Mouse (Mus musculus) 416B (cell line): Measurements from ENCODE around the gene Ngfr.

Experiments
- DNase-seq: peaks from one replicate; pipeline ENCODE4 v3.0.0; 2011; ENCODE audit warnings: low read depth

Gene Ngfr

DNA sequence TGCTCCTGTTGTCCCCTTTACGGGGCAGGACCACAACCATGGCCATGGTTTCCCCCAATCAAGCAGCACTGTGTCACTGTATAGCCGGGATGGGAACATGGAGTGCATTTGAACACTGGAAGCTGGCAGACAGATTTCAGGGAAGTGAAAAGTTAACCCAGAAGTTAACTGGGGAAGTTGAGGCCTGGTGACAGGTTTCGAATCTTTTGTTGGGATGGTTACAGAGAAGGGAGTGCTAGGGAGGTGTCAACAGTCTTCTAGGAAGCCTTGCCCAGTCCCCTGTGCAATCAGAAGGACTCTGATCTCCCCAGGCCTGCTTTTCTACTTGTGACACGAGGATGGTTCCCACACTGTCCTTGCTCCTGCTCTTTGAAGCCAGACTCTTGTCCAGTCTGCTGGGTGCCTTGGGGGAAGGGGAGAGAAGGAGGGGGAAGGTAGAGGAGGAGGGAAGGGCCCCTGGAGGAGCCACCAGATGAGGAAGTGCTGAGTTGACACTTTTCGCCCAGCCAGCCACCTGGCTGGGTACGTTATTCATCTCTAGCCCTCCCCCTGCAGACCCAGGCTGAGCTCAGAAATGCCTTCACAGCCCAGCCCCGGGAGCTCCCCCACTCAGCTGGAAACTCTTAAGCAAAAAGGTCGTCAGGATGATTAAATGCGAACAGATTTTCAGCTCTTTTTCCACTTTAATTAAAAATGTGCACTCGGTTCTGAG is 8.1 kb upstream of the Ngfr start:
- DNase-seq = no peak

DNA sequence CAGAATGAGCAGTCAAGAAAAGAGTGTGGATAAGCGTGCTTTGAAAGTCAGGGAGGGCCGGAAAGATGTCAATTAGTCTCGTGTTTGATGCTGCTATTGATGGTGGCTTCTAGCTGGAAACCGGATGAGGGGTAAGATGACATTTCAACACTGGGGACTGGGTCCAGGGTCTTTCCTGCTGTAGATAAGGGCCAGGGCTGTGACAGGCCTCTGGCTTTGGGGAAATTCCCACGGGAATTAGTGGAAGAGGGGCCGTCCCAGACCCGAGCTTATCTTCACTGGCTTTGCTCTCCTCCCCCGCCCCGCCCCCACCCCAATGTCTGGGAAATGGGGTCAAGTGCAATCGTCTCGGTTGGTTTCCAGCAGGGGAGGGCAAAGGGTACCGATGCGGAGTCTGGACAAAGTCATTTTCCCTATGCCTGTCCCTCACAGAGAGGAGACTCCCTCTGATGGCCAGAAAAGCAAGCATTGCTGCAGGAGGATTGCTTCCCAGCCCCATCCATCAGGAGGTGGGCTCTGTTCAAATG is 7.2 kb upstream of the Ngfr start:
- no peak for DNase-seq

DNA sequence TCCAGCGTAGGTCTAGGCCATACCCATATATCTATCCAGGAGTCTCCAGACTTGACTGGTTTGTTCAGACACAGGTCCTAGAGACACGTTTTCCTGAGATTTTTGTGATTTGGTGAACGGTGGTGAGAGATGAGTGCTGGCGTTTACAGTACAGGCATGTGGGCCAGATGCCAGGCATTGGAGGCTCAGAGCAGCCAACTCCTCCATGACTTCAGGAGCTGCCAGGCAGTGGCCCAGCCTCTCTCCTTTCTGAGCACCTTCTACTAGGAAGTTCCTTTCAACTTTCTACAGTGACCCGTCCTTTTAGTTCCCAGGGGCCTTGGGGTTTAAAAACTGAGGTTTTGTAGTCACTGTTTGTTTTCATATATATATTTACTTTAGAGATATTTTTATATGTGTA is 6.0 kb upstream of the Ngfr start:
- DNase-seq = no peak

DNA sequence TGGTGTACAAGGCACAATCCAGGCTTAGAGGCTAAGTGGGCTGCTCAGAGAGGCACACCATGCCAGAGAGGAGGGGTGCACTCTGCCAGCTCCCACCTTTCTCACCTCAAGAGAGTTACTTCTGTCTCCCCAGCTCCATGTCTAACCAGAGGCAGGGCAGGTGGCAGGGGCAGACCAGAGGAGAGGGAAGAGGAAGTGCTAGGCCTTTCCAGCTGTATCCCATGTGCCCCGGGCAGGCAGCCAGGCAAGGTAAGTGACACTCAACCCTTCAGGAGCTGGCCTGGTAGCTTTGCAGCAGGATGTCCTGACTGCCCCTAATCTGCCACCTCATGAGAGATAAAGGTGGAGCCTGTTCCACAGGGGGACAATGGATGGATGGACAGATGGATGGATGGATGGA is 5.2 kb upstream of the Ngfr start:
- DNase-seq = no peak

DNA sequence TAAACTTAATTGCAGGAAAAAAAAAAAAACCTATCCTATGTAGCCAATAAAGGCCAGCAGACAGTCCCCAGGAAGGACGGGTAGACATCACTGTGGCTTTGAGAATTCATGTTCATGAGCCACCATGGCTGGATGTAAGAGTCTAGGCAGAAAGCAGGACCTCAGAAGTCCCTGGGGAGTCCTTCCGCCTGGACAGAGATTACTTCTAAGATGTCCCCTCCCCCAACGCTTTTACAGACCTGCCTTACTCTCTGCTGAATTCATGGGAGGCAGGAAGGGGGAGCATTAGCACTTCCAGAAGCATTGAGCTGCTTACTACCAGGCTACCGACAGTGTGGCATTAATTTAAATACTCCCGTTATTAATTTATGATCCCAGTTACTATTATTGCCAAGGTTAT is 1.7 kb upstream of the Ngfr start:
- no peak for DNase-seq

DNA sequence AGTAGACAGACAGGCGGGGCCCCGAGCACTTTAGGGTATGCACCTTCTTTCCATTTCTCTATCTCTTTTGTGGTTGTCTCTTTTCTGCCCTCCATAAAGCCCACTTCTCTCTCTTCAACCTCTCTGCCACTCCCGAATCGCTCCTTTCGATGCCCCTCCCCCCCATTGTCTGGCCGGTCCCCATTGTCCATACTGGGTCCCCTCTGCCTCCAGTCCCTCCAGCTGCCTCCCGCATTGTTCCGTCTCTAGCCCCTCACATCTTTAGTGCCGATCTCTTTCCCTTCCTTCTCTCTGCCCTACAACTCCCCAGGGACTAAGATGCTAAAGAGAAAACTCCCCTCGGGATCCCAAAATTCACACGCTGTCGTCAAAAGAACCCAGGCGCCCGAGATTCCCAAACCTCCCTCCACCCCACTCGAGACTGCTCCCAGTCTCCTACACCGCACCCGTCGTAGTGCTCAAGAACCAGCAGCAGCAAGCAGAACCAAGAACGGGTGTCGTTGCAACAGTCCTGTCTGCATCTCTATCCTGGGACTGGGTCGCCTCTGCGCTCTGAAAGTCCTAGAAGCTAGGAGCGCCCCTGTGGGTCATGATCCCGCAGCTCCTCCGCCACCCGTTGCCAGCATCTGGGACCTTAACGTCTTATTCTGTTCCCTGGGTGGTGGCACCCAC is 648 bp downstream of the Ngfr start:
- DNase-seq = no peak

DNA sequence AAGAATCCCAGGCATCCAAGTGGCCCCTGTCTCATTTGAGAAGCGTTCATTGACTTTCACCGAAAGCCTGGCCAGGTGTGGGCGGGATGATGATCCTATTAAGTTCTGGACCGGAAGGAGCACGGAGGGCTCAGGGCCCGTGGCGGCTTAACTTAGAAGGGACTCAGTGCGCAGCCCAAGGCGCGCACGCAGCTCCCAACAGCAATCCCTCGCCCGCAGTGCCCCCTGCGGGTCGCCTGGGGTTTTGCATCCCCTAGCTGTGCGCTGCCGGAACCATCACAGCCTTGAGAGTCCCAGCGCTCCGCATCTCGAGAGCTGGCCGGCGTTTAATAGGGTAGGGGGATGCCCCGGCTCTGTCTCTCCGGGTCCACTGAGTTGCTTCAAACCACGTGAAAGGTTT is 1.4 kb downstream of the Ngfr start:
- peak; percentile 9 for DNase-seq

DNA sequence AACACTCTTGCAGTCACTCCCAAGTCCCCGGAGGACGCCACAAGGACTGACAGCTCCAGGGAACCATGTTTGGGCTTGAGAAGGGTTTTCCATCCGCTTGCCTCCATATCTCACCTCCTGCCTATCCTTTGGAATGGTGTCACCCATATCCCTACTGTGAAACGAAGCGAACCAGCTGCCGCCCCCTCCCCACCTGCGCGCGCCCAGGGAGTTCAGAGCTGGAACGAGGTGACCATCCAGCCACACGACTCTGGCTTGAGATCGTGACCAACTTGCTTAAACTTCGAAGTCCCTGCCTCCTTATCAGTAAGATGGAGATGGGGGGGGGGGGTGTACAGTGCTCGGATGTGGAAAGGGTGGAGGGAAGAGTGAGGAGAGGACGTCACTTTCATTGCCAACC is 1.9 kb downstream of the Ngfr start:
- DNase-seq = no peak

DNA sequence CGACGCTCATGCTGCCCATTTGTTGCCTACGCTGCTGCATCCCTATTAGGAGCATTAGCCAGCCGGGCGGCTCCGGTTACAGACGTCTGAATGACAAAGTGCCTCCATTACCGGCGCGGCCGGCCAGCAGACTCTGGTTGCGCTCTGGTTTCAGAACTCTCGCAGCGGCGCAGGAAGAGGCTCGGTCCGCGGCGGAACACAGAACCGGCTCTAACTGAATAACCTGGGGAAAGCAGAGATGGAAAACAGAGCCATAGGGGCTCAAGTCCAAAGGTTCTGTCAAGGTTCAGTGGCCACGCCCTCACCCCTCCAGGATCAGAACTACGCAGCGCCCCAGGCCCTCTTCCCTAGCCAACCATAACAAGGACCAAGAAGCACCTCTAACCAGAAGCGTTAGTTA is 2.3 kb downstream of the Ngfr start:
- no peak for DNase-seq

DNA sequence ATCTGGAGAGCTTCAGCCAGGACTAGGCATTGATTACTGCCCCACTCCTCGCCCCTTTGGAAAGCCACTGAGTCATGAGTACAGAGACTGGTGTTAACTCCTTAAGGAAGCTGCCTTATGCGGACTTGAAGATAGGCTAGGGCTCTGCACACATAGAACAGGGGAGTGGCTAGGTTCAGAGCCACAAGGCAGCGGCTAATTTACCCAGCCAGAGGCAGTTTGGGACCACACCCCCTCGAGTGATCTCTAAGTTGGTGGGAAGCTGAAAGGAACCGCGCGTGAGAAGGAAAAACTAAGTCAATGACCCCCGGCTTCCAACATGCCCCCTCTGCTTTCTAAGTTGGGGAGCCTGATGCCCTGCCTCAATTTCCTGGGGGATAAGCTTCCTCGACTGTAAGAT is 2.9 kb downstream of the Ngfr start:
- DNase-seq = no peak

DNA sequence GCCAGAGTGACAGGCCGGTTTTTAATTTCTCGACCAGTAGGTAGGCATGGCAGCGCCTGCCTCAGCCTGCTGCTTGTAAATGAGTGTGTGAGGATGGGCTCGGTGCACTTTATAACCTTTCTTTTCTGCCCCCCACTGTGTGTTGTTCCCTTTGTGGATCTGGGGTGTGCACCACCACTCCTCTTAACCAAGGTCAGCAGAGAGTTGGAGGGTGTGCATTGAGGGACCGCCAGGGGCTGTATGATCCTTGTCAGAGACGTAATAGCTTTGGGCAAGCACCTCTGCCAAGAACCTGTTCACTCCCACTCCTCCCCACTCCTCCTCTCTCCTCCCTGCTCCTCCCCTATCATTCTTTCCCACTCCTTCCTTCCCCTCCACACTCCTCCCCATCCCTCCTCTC is 4.1 kb downstream of the Ngfr start:
- no peak for DNase-seq

DNA sequence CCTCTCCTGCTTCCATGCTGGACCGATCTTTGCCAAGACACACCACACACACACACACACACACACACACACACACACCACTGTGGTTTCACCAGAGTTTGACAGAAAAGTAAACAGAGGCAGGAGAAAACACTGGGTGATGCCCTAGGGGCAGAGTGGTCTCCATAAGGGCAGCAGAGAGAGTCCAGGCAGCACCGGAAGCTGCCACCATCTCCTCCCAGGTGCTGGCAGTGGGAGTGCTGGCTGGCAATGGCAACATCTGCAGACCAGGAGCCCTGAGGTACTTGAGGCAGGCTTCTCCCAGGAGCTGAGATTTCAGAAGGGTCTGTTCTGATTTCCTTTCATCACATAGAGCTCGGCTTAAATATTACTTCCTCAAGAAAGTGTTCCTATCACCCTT is 5.3 kb downstream of the Ngfr start:
- DNase-seq = no peak

DNA sequence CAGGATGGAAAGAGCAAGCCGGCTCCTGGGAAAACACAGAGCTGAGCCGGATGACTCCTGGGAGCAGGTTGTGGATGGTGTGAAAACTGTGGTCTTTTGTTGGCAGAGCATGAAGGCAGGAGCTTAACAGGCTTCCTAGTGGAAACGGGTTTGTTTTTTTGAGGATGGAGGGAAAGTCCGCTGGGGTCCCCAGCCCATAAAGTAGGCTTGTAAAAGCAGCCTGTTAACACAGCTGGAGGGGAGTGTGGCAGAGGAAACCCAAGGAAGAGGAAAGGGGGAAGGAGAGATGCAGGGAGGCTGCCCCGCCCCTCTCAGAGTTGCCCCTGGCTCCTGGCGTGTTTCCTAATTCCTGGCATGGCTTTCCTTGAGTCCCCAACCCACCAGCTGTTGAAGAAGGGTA is 8.1 kb downstream of the Ngfr start:
- DNase-seq = no peak

DNA sequence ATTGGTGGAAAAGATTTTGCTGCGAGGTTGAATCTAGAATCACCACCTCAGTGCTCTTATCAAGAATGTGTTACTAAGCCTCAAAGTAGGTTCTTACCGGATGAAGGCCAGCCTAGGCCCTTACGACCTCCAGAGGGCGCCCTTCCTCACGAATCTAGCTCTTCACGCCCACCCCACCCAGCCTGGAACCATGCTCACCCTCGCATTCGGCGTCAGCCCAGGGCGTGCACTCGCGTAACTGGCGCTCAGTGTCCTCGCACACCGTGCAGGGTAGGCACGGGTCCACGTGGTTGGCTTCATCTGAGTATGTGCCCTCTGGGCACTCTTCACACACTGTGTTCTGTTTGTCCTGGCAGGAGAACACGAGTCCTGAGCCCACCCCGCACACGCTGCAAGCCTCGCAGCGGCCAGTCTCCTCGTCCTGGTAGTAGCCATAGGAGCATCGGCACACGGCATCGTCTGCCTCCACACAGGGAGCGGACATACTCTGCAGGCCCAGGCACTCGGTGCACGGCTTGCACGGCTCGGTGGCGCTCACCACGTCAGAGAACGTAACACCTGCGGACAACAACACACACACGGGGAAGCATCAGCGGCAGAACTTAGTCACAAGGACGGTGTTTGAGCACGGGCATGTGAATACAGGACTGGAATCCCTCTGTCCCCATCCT is 9.6 kb downstream of the Ngfr start:
- DNase-seq = peak; percentile 52

DNA sequence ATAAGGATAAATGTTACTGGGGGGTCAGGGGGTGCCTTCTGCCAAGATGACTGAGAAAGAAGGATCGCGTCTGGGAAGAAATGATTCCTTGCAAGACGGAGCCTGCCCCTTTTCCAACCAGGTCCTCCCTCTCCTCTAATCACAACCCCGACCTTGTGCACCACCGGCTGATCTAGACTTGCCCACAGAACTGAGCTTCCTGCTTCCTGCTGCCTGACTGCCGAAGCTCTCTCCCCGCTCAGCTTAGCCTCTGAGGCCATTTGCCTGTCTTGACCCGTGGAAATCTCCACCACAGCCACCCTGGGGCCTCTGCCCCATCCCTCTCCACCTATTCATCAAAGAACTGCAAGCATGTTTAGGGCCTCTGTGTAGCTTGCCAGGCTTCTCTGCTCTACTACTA is 11.2 kb downstream of the Ngfr start:
- peak; percentile 33 for DNase-seq

DNA sequence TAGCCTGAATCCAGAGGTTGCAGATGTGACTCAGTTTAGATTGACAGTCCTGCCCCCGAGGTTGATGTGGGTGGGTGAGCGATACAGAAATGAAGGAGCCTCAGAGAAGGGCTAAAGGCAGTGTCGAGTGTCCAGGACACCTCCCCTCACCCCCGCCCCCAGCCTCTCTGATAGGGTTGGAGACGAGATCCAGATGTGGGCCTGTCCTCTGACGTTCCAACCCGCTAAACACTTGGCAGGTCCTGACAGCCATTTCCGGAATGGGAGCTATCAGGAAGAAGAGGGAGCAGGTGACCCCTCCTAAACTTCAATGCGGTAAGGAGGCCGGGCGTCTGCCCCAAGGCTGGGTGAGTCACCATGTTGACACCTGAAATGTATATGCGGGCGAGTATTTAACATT is 11.7 kb downstream of the Ngfr start:
- DNase-seq = peak; percentile 66

DNA sequence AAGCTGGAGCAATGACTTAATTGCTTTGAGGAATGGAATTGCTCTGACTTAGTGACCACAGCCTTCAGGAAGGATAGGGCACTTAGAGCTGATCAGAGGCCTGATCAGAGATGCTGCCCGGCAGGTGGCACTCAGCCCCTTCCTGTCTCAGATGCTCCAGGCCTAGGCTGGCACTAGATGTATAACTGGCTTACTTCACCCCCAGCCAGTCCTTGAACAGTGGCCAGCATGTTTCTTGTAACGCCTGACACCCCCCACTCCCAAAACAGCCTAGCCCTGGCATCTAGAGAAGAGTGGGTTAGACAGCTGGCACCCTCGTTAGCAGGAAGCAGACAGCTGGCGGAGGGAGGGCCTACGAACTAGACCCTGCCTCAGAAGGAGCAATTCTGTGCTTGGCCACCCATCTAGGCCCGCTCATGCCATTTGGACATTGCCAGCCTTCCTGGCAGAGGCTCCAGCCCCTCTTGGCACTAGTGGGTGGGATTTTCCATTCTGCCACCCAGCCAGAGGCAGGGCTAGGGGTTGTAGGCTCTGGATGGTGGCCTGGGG is 12.7 kb downstream of the Ngfr start:
- peak; percentile 4 for DNase-seq

DNA sequence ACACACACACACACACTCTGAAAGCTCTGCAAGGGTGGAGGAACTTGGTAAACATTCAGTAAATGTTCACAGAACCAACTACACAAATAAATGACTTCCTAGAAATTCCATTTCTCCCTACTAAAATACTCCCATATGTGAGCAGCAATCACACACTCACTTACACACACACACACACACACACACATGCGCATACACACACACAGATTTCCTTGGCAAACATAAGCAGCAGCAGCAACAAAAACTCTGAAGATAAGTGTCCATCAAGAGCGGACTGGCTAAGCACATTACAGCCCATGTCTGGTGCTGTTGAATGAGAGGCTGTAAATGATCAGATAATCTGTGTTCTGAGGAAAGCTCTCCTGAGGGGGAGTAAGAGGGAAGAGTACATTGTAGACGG is 15.3 kb downstream of the Ngfr start:
- DNase-seq = no peak

DNA sequence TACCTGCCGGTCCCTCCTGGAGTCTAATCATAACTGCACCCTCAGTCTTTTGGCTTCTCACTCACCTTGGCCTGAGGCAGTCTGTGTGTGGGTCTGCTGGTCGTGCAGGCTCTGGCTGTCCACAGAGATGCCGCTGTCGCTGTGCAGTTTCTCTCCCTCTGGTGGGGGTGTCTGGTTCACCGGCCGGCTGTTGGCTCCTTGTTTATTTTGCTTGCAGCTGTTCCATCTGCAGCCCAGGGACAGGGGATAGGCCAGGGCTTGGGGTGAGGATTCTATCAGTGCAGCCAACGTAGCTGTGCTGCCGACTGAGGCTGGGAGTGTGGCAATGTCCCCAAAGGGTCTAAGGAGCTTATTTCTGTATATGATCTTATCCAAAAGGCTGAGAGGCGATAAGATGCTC is 15.8 kb downstream of the Ngfr start:
- no peak for DNase-seq

DNA sequence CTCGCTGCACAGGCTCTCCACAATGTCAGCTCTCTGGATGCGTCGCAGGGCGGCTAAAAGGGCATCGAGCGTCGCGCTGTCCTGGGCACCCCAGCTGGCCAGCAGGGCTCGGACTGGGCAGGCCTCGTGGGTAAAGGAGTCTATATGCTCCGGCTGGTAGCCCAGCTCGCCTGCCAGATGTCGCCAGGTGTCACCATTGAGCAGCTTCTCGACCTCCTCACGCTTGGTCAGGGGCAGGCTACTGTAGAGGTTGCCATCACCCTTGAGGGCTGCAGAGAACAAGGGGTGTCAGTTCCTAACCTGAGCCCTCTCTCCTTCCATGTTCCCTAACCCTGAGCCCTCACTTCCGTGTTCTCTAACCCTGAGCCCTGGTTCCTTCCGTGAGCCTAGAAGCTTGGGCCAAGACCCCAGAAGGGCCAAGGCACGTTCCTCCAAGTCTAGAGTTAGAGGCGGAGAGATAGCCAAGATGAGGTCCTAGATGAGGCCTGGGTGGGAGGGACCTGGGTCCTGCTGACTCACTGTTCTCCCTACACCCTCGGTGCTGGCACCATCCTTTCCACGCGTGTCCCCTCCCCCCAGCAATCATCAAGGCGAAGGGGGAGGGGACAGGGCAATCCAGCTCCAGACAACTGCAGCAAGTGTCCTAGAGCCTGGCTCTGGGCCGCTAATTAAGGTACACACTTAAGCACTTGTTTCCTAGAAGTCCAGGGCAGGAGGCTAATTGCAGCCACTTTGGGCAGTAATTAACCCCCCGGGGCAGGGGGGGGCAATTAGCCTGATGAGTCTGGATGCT is 16.5 kb downstream of the Ngfr start:
- DNase-seq = peak; percentile 9

DNA sequence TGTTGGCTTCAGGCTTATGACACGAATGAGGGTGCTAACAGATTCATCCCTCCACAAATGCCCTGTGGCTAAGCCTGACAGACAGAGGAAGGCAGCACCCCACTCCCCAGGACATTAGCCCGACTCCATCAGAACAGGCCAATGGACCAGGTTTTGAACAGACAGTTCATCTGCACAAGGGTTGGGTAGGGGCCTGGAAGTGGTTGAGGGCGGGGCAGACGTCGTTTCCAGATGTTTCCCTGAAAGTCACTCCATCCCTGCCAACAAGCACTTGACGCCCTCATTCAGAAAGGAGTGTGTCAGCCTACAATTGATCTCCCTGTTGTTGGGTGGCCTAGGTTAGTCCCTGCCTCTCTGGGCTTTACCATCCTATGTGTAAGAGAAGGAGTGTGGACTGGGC is 17.6 kb downstream of the Ngfr start:
- DNase-seq = no peak
